Mouse (Mus musculus): ENCODE data around the gene Pbld2. TPM values are rescaled to one million over a fixed set of nuclear protein-coding genes. Genes with fewer than 3 reads are reported as not detected.

Gene Pbld2
- total RNA-seq (2015) = not detected in 2 replicates
- total RNA-seq (2017) = not detected in 2 replicates

GRCm38 (mm10) chr10:63023749-63024579, at the start of gene Pbld2, which contains the start of gene Hnrnph3:
Gene Pbld2, plus strand, starts transcription at chr10:63024315.
Gene Hnrnph3, minus strand, starts transcription at chr10:63024217.
- ATAC-seq (ENCODE audit: poor library complexity, severe bottlenecking) = peak; percentile 88

- ATAC-seq (ENCODE audit: poor library complexity, severe bottlenecking) = no peak
Measured at GRCm38 (mm10) chr10:62979667-62980038, 44.5 kb upstream of the Pbld2 start.

- ATAC-seq (ENCODE audit: poor library complexity, severe bottlenecking) = peak; percentile 91
Measured at GRCm38 (mm10) chr10:62980039-62980954, 43.8 kb upstream of the Pbld2 start, which contains the start of gene Rufy2. Gene Rufy2, plus strand, starts transcription at chr10:62980223.

- no peak for ATAC-seq (ENCODE audit: poor library complexity, severe bottlenecking)
Measured at GRCm38 (mm10) chr10:62984072-62984471, 40.0 kb upstream of the Pbld2 start.

GRCm38 (mm10) chr10:62984495-62984894, 39.6 kb upstream of the Pbld2 start:
- no peak for ATAC-seq (ENCODE audit: poor library complexity, severe bottlenecking)

GRCm38 (mm10) chr10:62987341-62987740, 36.8 kb upstream of the Pbld2 start:
- peak; percentile 49; the same call in 1 of the 2 replicates for ATAC-seq (ENCODE audit: poor library complexity, severe bottlenecking)

GRCm38 (mm10) chr10:62990636-62991035, 33.5 kb upstream of the Pbld2 start:
- ATAC-seq (ENCODE audit: poor library complexity, severe bottlenecking) = no peak

GRCm38 (mm10) chr10:62993991-62994390, 30.1 kb upstream of the Pbld2 start:
- ATAC-seq (ENCODE audit: poor library complexity, severe bottlenecking) = no peak

- ATAC-seq (ENCODE audit: poor library complexity, severe bottlenecking) = no peak
Measured at GRCm38 (mm10) chr10:63000584-63000983, 23.5 kb upstream of the Pbld2 start.

GRCm38 (mm10) chr10:63003252-63003651, 20.9 kb upstream of the Pbld2 start:
- ATAC-seq (ENCODE audit: poor library complexity, severe bottlenecking) = no peak

GRCm38 (mm10) chr10:63004556-63004955, 19.6 kb upstream of the Pbld2 start:
- ATAC-seq (ENCODE audit: poor library complexity, severe bottlenecking) = no peak

GRCm38 (mm10) chr10:63008193-63008592, 15.9 kb upstream of the Pbld2 start:
- ATAC-seq (ENCODE audit: poor library complexity, severe bottlenecking) = no peak

GRCm38 (mm10) chr10:63010268-63010667, 13.8 kb upstream of the Pbld2 start:
- no peak for ATAC-seq (ENCODE audit: poor library complexity, severe bottlenecking)

- ATAC-seq (ENCODE audit: poor library complexity, severe bottlenecking) = no peak
Measured at GRCm38 (mm10) chr10:63011556-63011955, 12.6 kb upstream of the Pbld2 start.

- no peak for ATAC-seq (ENCODE audit: poor library complexity, severe bottlenecking)
Measured at GRCm38 (mm10) chr10:63013476-63013875, 10.6 kb upstream of the Pbld2 start.

- ATAC-seq (ENCODE audit: poor library complexity, severe bottlenecking) = no peak
Measured at GRCm38 (mm10) chr10:63014168-63014567, 9.9 kb upstream of the Pbld2 start.

GRCm38 (mm10) chr10:63019304-63019703, 4.8 kb upstream of the Pbld2 start:
- ATAC-seq (ENCODE audit: poor library complexity, severe bottlenecking) = no peak

- no peak for ATAC-seq (ENCODE audit: poor library complexity, severe bottlenecking)
Measured at GRCm38 (mm10) chr10:63021702-63022101, 2.4 kb upstream of the Pbld2 start.

GRCm38 (mm10) chr10:63022541-63023120, 1.5 kb upstream of the Pbld2 start:
- no peak for ATAC-seq (ENCODE audit: poor library complexity, severe bottlenecking)

GRCm38 (mm10) chr10:63023121-63023748, 880 bp upstream of the Pbld2 start:
- peak; percentile 36 for ATAC-seq (ENCODE audit: poor library complexity, severe bottlenecking)

- ATAC-seq (ENCODE audit: poor library complexity, severe bottlenecking) = 0 out of 2 replicates have a peak, but pooled peaks have one; percentile 22
Measured at GRCm38 (mm10) chr10:63024580-63024910, 430 bp downstream of the Pbld2 start.
